Mouse (Mus musculus) brain, embryonic 18.5 days (tissue): Measurements from ENCODE around the gene Srsf3.

Source experiments
- DNase-seq: peaks from one replicate; pipeline ENCODE4 v3.0.0-alpha.2; 2012; ENCODE audit warnings: low read depth, low spot score

The Srsf3 gene

DNA sequence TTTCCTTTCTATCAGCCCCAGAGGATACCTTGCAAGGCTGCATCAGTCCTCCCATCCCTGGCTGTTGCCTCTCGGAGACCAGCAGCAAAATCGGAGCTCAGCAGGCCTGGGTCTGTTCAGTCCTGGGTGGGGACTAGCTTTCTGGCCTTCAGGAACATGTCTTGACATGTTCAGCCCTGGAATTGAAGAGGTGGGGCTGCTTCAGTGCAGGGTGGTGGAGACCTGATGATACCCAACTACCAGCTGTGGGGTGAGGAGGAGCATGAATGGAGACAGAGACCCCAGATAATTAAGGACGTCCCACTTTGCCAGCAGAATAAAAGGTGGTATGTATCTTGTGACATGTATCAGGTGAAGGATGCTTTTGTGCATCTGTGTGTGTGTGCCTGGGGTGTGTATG, 58.3 kb downstream of the Srsf3 start, which contains the start of gene Cdkn1a:
Gene Cdkn1a, plus strand, starts transcription at position 201 of the 400 bp plus-strand sequence.
- no peak for DNase-seq

DNA sequence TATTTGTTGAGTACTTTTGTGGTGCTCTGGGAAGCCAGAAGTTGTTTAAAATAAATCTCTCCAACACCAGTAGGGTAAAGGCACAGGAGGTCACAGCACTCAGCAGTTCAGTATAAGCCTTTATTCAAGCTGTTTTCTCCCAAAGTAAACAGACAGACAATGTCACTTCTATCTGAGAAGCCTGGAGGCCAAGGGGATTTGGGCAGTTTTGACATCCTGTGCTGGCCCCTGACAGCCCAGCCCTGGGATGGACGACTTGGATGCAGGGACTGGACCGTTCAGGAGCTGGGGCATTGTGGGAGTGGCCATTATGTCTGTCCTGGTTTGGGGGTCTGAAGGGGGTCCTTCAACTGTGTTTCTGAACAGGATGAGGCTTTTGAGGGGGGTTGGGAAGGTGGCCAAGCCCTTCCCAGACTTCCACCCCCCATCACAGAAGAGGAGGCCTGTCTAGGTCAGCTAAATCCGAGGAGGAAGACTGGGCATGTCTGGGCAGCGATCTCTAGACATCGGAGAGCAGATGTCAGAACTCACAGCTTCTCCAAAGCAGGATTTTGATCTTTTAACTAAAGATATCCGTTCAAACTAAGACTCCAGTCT, 59.0 kb downstream of the Srsf3 start:
- no peak for DNase-seq

GRCm38 (mm10) chr17:29092497-29092896, 60.1 kb downstream of the Srsf3 start:
- DNase-seq: no peak
